Mouse (Mus musculus) fibroblast of lung, adult 2 months (primary cell): ENCODE results near the gene Map1lc3b.
"Not testable (repeated sequence)": the region's sequence is repeated elsewhere in the genome, so short reads cannot be mapped to it uniquely, and the experiment has no call there.

Experiments used
- DNase-seq: peaks from one replicate; pipeline ENCODE4 v3.0.0-alpha.2; 2011; ENCODE audit warnings: low read depth

The Map1lc3b gene

GRCm38 (mm10) chr8:121572121-121572520, 18.0 kb upstream of the Map1lc3b start:
- no peak for DNase-seq

- peak; percentile 77 for DNase-seq
These were observed 16.9 kb upstream of the Map1lc3b start for GRCm38 (mm10) chr8:121573275-121573674.

GRCm38 (mm10) chr8:121575661-121576060, 14.5 kb upstream of the Map1lc3b start:
- DNase-seq = no peak

GRCm38 (mm10) chr8:121577751-121578675, 12.1 kb upstream of the Map1lc3b start:
- DNase-seq = no peak

- DNase-seq = peak; percentile 77
These were observed 11.3 kb upstream of the Map1lc3b start, which contains the start of gene Fbxo31 for GRCm38 (mm10) chr8:121578676-121579451. Gene Fbxo31, minus strand, starts transcription at chr8:121578806.

GRCm38 (mm10) chr8:121580465-121580864, 9.7 kb upstream of the Map1lc3b start:
- DNase-seq = no peak

GRCm38 (mm10) chr8:121583653-121584052, 6.5 kb upstream of the Map1lc3b start:
- DNase-seq = peak; percentile 63

- DNase-seq = no peak
These were observed 5.4 kb upstream of the Map1lc3b start for GRCm38 (mm10) chr8:121584730-121585129.

- DNase-seq = peak; percentile 98
These were observed 4.9 kb upstream of the Map1lc3b start for GRCm38 (mm10) chr8:121585159-121585825.

- DNase-seq = no peak
These were observed 1.4 kb upstream of the Map1lc3b start for GRCm38 (mm10) chr8:121588750-121589149.

- no peak for DNase-seq
These were observed 895 bp upstream of the Map1lc3b start for GRCm38 (mm10) chr8:121589205-121589726.

- DNase-seq = no peak
These were observed 1.3 kb downstream of the Map1lc3b start for GRCm38 (mm10) chr8:121591178-121592066.

GRCm38 (mm10) chr8:121593293-121593692, 3.1 kb downstream of the Map1lc3b start:
- DNase-seq = no peak

GRCm38 (mm10) chr8:121593983-121594382, 3.8 kb downstream of the Map1lc3b start:
- no peak for DNase-seq

- DNase-seq = not testable (repeated sequence)
These were observed 7.3 kb downstream of the Map1lc3b start for GRCm38 (mm10) chr8:121597492-121597891.

GRCm38 (mm10) chr8:121598190-121598589, 8.0 kb downstream of the Map1lc3b start:
- DNase-seq = no peak

- no peak for DNase-seq
These were observed 8.7 kb downstream of the Map1lc3b start for GRCm38 (mm10) chr8:121598892-121599291.

- DNase-seq = no peak
These were observed 9.7 kb downstream of the Map1lc3b start for GRCm38 (mm10) chr8:121599842-121600241.

- DNase-seq = no peak
These were observed 12.2 kb downstream of the Map1lc3b start for GRCm38 (mm10) chr8:121602411-121602810.

- peak; percentile 85 for DNase-seq
These were observed 12.7 kb downstream of the Map1lc3b start for GRCm38 (mm10) chr8:121602860-121603259.

GRCm38 (mm10) chr8:121603801-121604200, 13.6 kb downstream of the Map1lc3b start:
- no peak for DNase-seq
